In the genomic region with DNA sequence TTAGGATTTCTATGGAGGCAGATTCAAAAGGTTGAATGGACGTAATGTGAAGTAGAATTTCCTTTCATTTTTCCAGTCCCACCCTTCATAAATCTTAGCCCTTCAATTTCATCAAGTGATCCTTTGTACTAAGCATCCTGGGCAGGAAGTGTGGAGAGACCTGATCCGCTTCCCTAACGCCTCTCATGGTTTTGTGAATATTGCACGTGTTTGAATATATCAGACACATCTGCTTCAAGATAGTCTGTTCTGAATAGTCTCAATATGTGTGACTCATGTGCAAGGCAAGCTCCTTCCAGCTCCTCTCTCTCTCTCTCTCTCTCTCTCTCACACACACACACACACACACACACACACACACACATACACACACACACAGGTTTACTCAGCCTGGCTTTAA, we compare ENCODE assay signal across 12 mouse cellular contexts.
"Had no signal": no experiment of that assay in that cellular context is flagged by ENCODE, and none has a peak within 500 bp of the region (broad histone marks: within the 10 kb centered on the region; RNA-seq: fewer than 3 reads in every experiment).

No protein-coding gene starts in this region.

- H3K4me2 ChIP-seq: limb, embryonic 12.5 days had no signal

- DNase-seq: kidney, adult 9 months; kidney, postnatal 36 days; layer of hippocampus, adult 9-11 months; layer of hippocampus, postnatal 36 days; lung, adult 18-20 months; lung, postnatal 14 days; midbrain, embryonic 14.5 days; thymus, postnatal 4 days had no signal

- H3K27ac ChIP-seq: kidney, postnatal 0 days; limb, embryonic 12.5 days; liver, embryonic 14.5 days; stomach, postnatal 0 days had no signal

- H3K27me3 ChIP-seq: limb, embryonic 12.5 days had no signal

- H3K36me3 ChIP-seq: limb, embryonic 12.5 days had no signal

- H3K9ac ChIP-seq: limb, embryonic 12.5 days; liver, embryonic 14.5 days had no signal

- H3K4me3 ChIP-seq: limb, embryonic 12.5 days had no signal
